Mouse (Mus musculus): ENCODE measurements at regions not wholly inside any gene's neighbourhood (a gene's known extent, or its start where the extent isn't known, plus 50 kb on each side); places are given as distances from the start of the nearest gene placed in this dataset.

- ATAC-seq (ENCODE audit: low TSS enrichment): peak; percentile 89
These were observed 521.4 kb upstream of the Atp11b start for GRCm38 (mm10) chr3:35232487-35232886.

- no peak for ATAC-seq (ENCODE audit: low TSS enrichment)
These were observed 518.8 kb upstream of the Atp11b start for GRCm38 (mm10) chr3:35235066-35235465.

- no peak for ATAC-seq (ENCODE audit: low TSS enrichment)
These were observed 518.1 kb upstream of the Atp11b start for GRCm38 (mm10) chr3:35235772-35236171.

GRCm38 (mm10) chr3:35237342-35237741 lies 516.6 kb upstream of the Atp11b start:
- ATAC-seq (ENCODE audit: low TSS enrichment): no peak

GRCm38 (mm10) chr3:35242349-35242748 lies 511.6 kb upstream of the Atp11b start:
- ATAC-seq (ENCODE audit: low TSS enrichment): no peak

- no peak for ATAC-seq (ENCODE audit: low TSS enrichment)
These were observed 510.9 kb upstream of the Atp11b start for GRCm38 (mm10) chr3:35242871-35243529.

GRCm38 (mm10) chr3:35245003-35245402 lies 508.9 kb upstream of the Atp11b start:
- no peak for ATAC-seq (ENCODE audit: low TSS enrichment)

- no peak for ATAC-seq (ENCODE audit: low TSS enrichment)
These were observed 507.8 kb upstream of the Atp11b start for GRCm38 (mm10) chr3:35245946-35246665.

GRCm38 (mm10) chr3:35249160-35249559 lies 504.7 kb upstream of the Atp11b start:
- no peak for ATAC-seq (ENCODE audit: low TSS enrichment)

- ATAC-seq (ENCODE audit: low TSS enrichment): no peak
These were observed 503.7 kb upstream of the Atp11b start for GRCm38 (mm10) chr3:35250092-35250749.

GRCm38 (mm10) chr3:35253861-35254260 lies 500.0 kb upstream of the Atp11b start:
- no peak for ATAC-seq (ENCODE audit: low TSS enrichment)

GRCm38 (mm10) chr3:35260936-35261335 lies 493.0 kb upstream of the Atp11b start:
- no peak for ATAC-seq (ENCODE audit: low TSS enrichment)

GRCm38 (mm10) chr3:35268949-35269348 lies 485.0 kb upstream of the Atp11b start:
- ATAC-seq (ENCODE audit: low TSS enrichment): peak; percentile 70

GRCm38 (mm10) chr3:35269977-35270880 lies 483.7 kb upstream of the Atp11b start:
- ATAC-seq (ENCODE audit: low TSS enrichment): no peak

GRCm38 (mm10) chr3:35273546-35273945 lies 480.4 kb upstream of the Atp11b start:
- ATAC-seq (ENCODE audit: low TSS enrichment): peak; percentile 87

- ATAC-seq (ENCODE audit: low TSS enrichment): peak; percentile 50; the same call in 1 of the 2 replicates
These were observed 472.9 kb upstream of the Atp11b start for GRCm38 (mm10) chr3:35280981-35281380.

- no peak for ATAC-seq (ENCODE audit: low TSS enrichment)
These were observed 471.8 kb upstream of the Atp11b start for GRCm38 (mm10) chr3:35282106-35282505.

GRCm38 (mm10) chr3:35294771-35295170 lies 459.1 kb upstream of the Atp11b start:
- ATAC-seq (ENCODE audit: low TSS enrichment): no peak

GRCm38 (mm10) chr3:35295746-35296145 lies 458.2 kb upstream of the Atp11b start:
- no peak for ATAC-seq (ENCODE audit: low TSS enrichment)

GRCm38 (mm10) chr3:35299036-35299435 lies 454.9 kb upstream of the Atp11b start:
- no peak for ATAC-seq (ENCODE audit: low TSS enrichment)

GRCm38 (mm10) chr3:35306013-35306412 lies 447.9 kb upstream of the Atp11b start:
- no peak for ATAC-seq (ENCODE audit: low TSS enrichment)

- no peak for ATAC-seq (ENCODE audit: low TSS enrichment)
These were observed 439.7 kb upstream of the Atp11b start for GRCm38 (mm10) chr3:35314177-35314576.
